Mouse (Mus musculus) ES-E14 (cell line): ENCODE measurements around the gene Rasgef1b. TPM values are rescaled to one million over a fixed set of nuclear protein-coding genes. Genes with fewer than 3 reads are reported as not detected.

Experiments used
- DNase-seq: peaks from one replicate; pipeline ENCODE4 v3.0.0-alpha.2; 2013; ENCODE audit warnings: low read depth, low spot score
- H3K27ac ChIP-seq: 2 replicates; pipeline ENCODE4 v1.5.1; 2012; ENCODE audit warnings: low read depth, mild to moderate bottlenecking, low read length, moderate library complexity, mixed read lengths; ENCODE audit not compliant: poor library complexity, insufficient read depth, severe bottlenecking
- H3K36me3 ChIP-seq: 2 replicates; pipeline ENCODE4 v1.6.1; 2012; ENCODE audit warnings: mild to moderate bottlenecking, low read length, moderate library complexity, mixed read lengths; ENCODE audit not compliant: control insufficient read depth, poor library complexity, insufficient read depth, severe bottlenecking
- H3K4me1 ChIP-seq, 2 experiments: fragments of 150-350 bp in 1 of 2; sonication (generic) in 1 of 2; 2 replicates each; pipeline ENCODE4 v1.6.1; 2012; ENCODE audit warnings: low read length in 2 of 2, mild to moderate bottlenecking in 1 of 2, mixed read lengths in 1 of 2; ENCODE audit not compliant: control insufficient read depth in 2 of 2, insufficient read depth in 2 of 2, poor library complexity in 1 of 2
- H3K4me3 ChIP-seq, 2 experiments: fragments of 150-350 bp in 1 of 2; sonication (generic) in 1 of 2; 2 replicates each; pipeline ENCODE4 v1.5.1; 2012; ENCODE audit warnings: low read length in 2 of 2, low read depth in 1 of 2, mild to moderate bottlenecking in 1 of 2, mixed read lengths in 1 of 2; ENCODE audit not compliant: insufficient read depth in 1 of 2, poor library complexity in 1 of 2, severe bottlenecking in 1 of 2
- H3K9ac ChIP-seq: 2 replicates; pipeline ENCODE4 v1.6.1; 2012; ENCODE audit warnings: low read depth, mild to moderate bottlenecking, low read length, mixed read lengths; ENCODE audit not compliant: poor library complexity, insufficient read depth, severe bottlenecking
- H3K9me3 ChIP-seq: fragments of 150-350 bp; sonication (generic); 2 replicates; pipeline ENCODE4 v1.6.1; 2012; ENCODE audit warnings: low read depth, mild to moderate bottlenecking, low read length; ENCODE audit not compliant: control insufficient read depth, insufficient read depth
- CHD2 ChIP-seq: IDR thresholded peaks from 2 replicates; pipeline ENCODE4 v1.6.1; 2014; ENCODE audit warnings: mild to moderate bottlenecking, low read depth, low read length, inconsistent platforms
- HCFC1 ChIP-seq: IDR thresholded peaks from 2 replicates; pipeline ENCODE4 v1.6.1; 2012; ENCODE audit warnings: low read length, inconsistent platforms, borderline replicate concordance; ENCODE audit not compliant: insufficient read depth
- MAFK ChIP-seq: IDR thresholded peaks from 2 replicates; pipeline ENCODE4 v1.6.1; 2014; ENCODE audit warnings: mild to moderate bottlenecking, low read depth, low read length, inconsistent platforms; ENCODE audit not compliant: insufficient read depth
- ZC3H11A ChIP-seq: IDR thresholded peaks from 2 replicates; pipeline ENCODE4 v1.6.1; 2012; ENCODE audit warnings: low read depth, mild to moderate bottlenecking, inconsistent platforms, low read length, borderline replicate concordance
- ZNF384 ChIP-seq: IDR thresholded peaks from 2 replicates; pipeline ENCODE4 v1.6.1; 2012; ENCODE audit warnings: low read depth, low read length, inconsistent platforms
- in situ Hi-C, 2 experiments: fragments of 600-800 bp; cut with MboI; formaldehyde crosslinking; loops; one replicate each; pipeline ENCODE4 v1.15.1; 2025; ENCODE audit warnings: low sequenced_read_pairs in 2 of 2, inconsistent platforms in 1 of 2; ENCODE audit not compliant: unreplicated experiment in 2 of 2
- total RNA-seq: library from RNA; depleted of rRNA; stranded (reverse); fragments of 300-350 nt; gene quantifications from 2 replicates; pipeline ENCODE4 v1.2.3, GENCODE M21; 2012

Rasgef1b gene
- total RNA-seq, 1 experiment, result 2.8 TPM

- Histone ChIP-seq H3K4me1 (no peaks in the 10 kb centered on the region), H3K9ac (no peak overlapping the region), H3K27ac (no peak overlapping the region), H3K9me3 (no peaks in the 10 kb centered on the region), H3K4me3 (no peak overlapping the region), H3K36me3 (no peaks in the 10 kb centered on the region)
- TF ChIP-seq CHD2, result no peak
- TF ChIP-seq MAFK, result no peak
- TF ChIP-seq ZNF384, result no peak
- no peak for TF ChIP-seq ZC3H11A
- no peak for TF ChIP-seq HCFC1
- in situ Hi-C loops, result no loop called here
- DNase-seq, result no peak
Observed at GRCm38 (mm10) chr5:99634010-99634541, 94.8 kb downstream of the Rasgef1b start.

- no peaks in the 10 kb centered on the region for H3K36me3 ChIP-seq
- H3K4me3 ChIP-seq, result no peak overlapping the region
- in situ Hi-C loops, result no loop called here
- H3K27ac ChIP-seq, result no peak overlapping the region
- no peak for DNase-seq
- H3K4me1 ChIP-seq, result no peaks in the 10 kb centered on the region
- H3K9ac ChIP-seq, result no peak overlapping the region
- H3K9me3 ChIP-seq, result no peaks in the 10 kb centered on the region
- TF ChIP-seq MAFK (no peak), HCFC1 (no peak), ZNF384 (no peak), ZC3H11A (no peak), CHD2 (no peak)
Observed at GRCm38 (mm10) chr5:99633548-99633947, 95.3 kb downstream of the Rasgef1b start.

GRCm38 (mm10) chr5:99632649-99633310 is 96.1 kb downstream of the Rasgef1b start:
- TF ChIP-seq ZNF384 (no peak), ZC3H11A (no peak), HCFC1 (no peak), CHD2 (no peak), MAFK (no peak)
- no peaks in the 10 kb centered on the region for H3K36me3 ChIP-seq
- H3K27ac ChIP-seq, result no peak overlapping the region
- H3K9ac ChIP-seq, result no peak overlapping the region
- DNase-seq, result no peak
- H3K4me1 ChIP-seq, result no peaks in the 10 kb centered on the region
- in situ Hi-C loops, result no loop called here
- no peaks in the 10 kb centered on the region for H3K9me3 ChIP-seq
- no peak overlapping the region for H3K4me3 ChIP-seq

- in situ Hi-C loops, result no loop called here
- DNase-seq, result peak; percentile 73
Observed at GRCm38 (mm10) chr5:99630087-99630486, 98.8 kb downstream of the Rasgef1b start.

More at GRCm38 (mm10) chr5:99630087-99630486, 98.8 kb downstream of the Rasgef1b start:
- Histone ChIP-seq H3K4me1 (0 out of 4 replicates have a peak, but pooled peaks cover 0 to 3% of the 10 kb centered on the region in 2 experiments), H3K4me3 (no peak overlapping the region), H3K9me3 (no peaks in the 10 kb centered on the region), H3K27ac (no peak overlapping the region), H3K36me3 (no peaks in the 10 kb centered on the region), H3K9ac (no peak overlapping the region)
- TF ChIP-seq HCFC1 (no peak), MAFK (no peak), ZNF384 (no peak), CHD2 (no peak), ZC3H11A (no peak)
